Comparison of ENCODE assay signal across 13 mouse cellular contexts in the genomic region with DNA sequence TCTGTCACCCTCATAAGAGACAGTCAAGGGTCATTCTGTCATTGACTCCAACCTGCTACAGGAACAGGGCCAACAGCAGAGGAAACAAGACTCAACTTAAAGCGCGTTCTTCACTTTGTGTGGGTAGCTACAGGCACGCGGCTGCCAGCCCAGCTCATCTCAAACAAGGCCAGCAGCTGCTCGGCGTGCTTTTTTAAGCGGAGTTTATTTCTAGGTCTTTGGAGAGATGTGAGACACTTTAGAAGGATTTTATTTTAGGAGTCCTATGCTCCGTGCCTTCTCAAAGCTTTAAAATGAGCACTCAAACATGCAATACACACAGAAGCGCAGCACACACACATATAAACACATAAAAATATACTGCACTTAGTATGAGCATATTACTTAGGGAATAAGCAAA.
DNase-seq lines count a peak whose midpoint lies in the region; ATAC-seq lines count a peak whose summit lies in the region.
"Had no signal": no experiment of that assay in that cellular context is flagged by ENCODE, and none has a peak within 500 bp of the region (broad histone marks: within the 10 kb centered on the region; RNA-seq: fewer than 3 reads in every experiment).

No protein-coding gene starts in this region.

- 82% methylated on average over 9 of the region's 9 CpGs for WGBS in embryonic facial prominence, embryonic 14.5 days
- 90% methylated on average over 9 of the region's 9 CpGs for WGBS in embryonic facial prominence, embryonic 10.5 days

- no peak overlapping the region for H3K9ac ChIP-seq in embryonic facial prominence, embryonic 14.5 days (ENCODE audit: low read depth, low read length)

- no peak for ATAC-seq in embryonic facial prominence, embryonic 14.5 days (ENCODE audit: low read depth)

- no peak overlapping the region for H3K27ac ChIP-seq in embryonic facial prominence, embryonic 14.5 days (replicated peaks; ENCODE audit: low read depth, low read length)
- H3K27ac ChIP-seq in embryonic facial prominence, embryonic 10.5 days (replicated peaks), result no peak overlapping the region
- H3K27ac ChIP-seq: forebrain, embryonic 10.5 days; macrophage had no signal

- H3K4me1 ChIP-seq in embryonic facial prominence, embryonic 14.5 days (ENCODE audit: control insufficient read depth, insufficient read depth, low read length), result no peaks in the 10 kb centered on the region
- no peaks in the 10 kb centered on the region for H3K4me1 ChIP-seq in embryonic facial prominence, embryonic 10.5 days
- H3K4me1 ChIP-seq: forebrain, embryonic 10.5 days had no signal

- H3K36me3 ChIP-seq in embryonic facial prominence, embryonic 14.5 days (ENCODE audit: control insufficient read depth, insufficient read depth, low read length), result no peaks in the 10 kb centered on the region
- H3K36me3 ChIP-seq in embryonic facial prominence, embryonic 10.5 days (replicated peaks), result no peaks in the 10 kb centered on the region
- H3K36me3 ChIP-seq: forebrain, embryonic 10.5 days had no signal

- no peaks in the 10 kb centered on the region for H3K9me3 ChIP-seq in embryonic facial prominence, embryonic 14.5 days (ENCODE audit: control insufficient read depth, low read length)
- H3K9me3 ChIP-seq in embryonic facial prominence, embryonic 10.5 days, result no peaks in the 10 kb centered on the region
- H3K9me3 ChIP-seq: forebrain, embryonic 10.5 days had no signal

- DNase-seq in embryonic facial prominence, embryonic 14.5 days (ENCODE audit: low spot score), result peak; percentile 2
- DNase-seq in embryonic facial prominence, embryonic 10.5 days (ENCODE audit: low spot score), result no peak
- DNase-seq in frontal cortex, postnatal 10 days (ENCODE audit: low spot score in 2 of 2), result peak; percentile 56 to 72
- DNase-seq in left cerebral cortex, adult 9 months (ENCODE audit: low spot score in 2 of 2), result peak; percentile 82 to 89
- DNase-seq in right cerebral cortex, postnatal 14 days, result peak; percentile 63
- no peak for DNase-seq in kidney, adult 18-20 months
- no peak for DNase-seq in spleen, postnatal 14 days (ENCODE audit: low spot score in 2 of 2)
- no peak for DNase-seq in embryo, embryonic 11 days
- DNase-seq: adrenal gland, postnatal 36 days; cerebellum, adult 11 months; kidney, adult 2 months had no signal

- H3K27me3 ChIP-seq in embryonic facial prominence, embryonic 14.5 days (replicated peaks; ENCODE audit: control insufficient read depth, insufficient read depth, low read length), result no peaks in the 10 kb centered on the region
- no peaks in the 10 kb centered on the region for H3K27me3 ChIP-seq in embryonic facial prominence, embryonic 10.5 days (replicated peaks; ENCODE audit: low read depth, poor library complexity, severe bottlenecking)

- no peak overlapping the region for H3K4me2 ChIP-seq in embryonic facial prominence, embryonic 14.5 days (ENCODE audit: low read depth, low read length)

- no peak overlapping the region for H3K4me3 ChIP-seq in embryonic facial prominence, embryonic 14.5 days (ENCODE audit: low read depth, low read length)
- no peak overlapping the region for H3K4me3 ChIP-seq in embryonic facial prominence, embryonic 10.5 days
- H3K4me3 ChIP-seq: forebrain, embryonic 10.5 days had no signal

Comparison
In these comparisons a context has a peak if more than half of its experiments do, and no peak if none do; other contexts are left out.
1. DNase-seq: peak in embryonic facial prominence, embryonic 14.5 days (single experiment), frontal cortex, postnatal 10 days (2 of 2), left cerebral cortex, adult 9 months (2 of 2) and right cerebral cortex, postnatal 14 days (single experiment); none in embryonic facial prominence, embryonic 10.5 days (single experiment), kidney, adult 18-20 months (single experiment), spleen, postnatal 14 days (0 of 2) and embryo, embryonic 11 days (single experiment).